In the genomic region with DNA sequence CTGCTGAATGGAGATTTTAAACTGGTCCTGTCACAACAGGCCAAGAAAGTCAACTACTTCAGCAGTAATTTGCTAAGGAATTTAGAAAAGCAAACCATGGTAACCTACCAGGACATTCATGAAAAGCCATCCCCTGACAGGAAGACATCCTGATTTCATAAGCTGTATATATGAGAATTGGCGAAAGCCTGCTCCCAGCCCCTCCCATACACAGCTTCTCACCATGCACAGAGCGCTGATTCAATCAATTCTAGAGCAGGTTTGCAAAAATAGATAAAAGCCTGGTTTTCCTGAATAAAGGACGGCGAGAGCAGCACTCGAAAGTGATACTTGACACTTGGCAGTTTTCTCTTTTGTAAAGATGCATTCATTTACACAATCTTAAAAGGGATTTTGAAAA, we compare ENCODE assay signal across 20 mouse cellular contexts. TPM values are rescaled to one million over a fixed set of nuclear protein-coding genes. Genes with fewer than 3 reads are reported as not detected.
DNase-seq lines count a peak whose midpoint lies in the region; ATAC-seq lines count a peak whose summit lies in the region.
"Had no signal": no experiment of that assay in that cellular context is flagged by ENCODE, and none has a peak within 500 bp of the region (broad histone marks: within the 10 kb centered on the region; RNA-seq: fewer than 3 reads in every experiment).

No protein-coding gene starts in this region.

- H3K36me3 ChIP-seq in forebrain, embryonic 15.5 days = no peaks in the 10 kb centered on the region
- no peaks in the 10 kb centered on the region for H3K36me3 ChIP-seq in forebrain, embryonic 10.5 days (replicated peaks)
- H3K36me3 ChIP-seq in midbrain, embryonic 14.5 days (ENCODE audit: control insufficient read depth, insufficient read depth, low read length) = no peaks in the 10 kb centered on the region
- no peaks in the 10 kb centered on the region for H3K36me3 ChIP-seq in midbrain, embryonic 11.5 days (ENCODE audit: control insufficient read depth, insufficient read depth, low read length)
- no peaks in the 10 kb centered on the region for H3K36me3 ChIP-seq in forebrain, embryonic 16.5 days (ENCODE audit: control insufficient read depth, insufficient read depth)
- H3K36me3 ChIP-seq: embryonic facial prominence, embryonic 12.5 days; heart, embryonic 10.5 days; hindbrain, embryonic 13.5 days; intestine, embryonic 15.5 days had no signal

- no peak for DNase-seq in forebrain, embryonic 10.5 days (ENCODE audit: extremely low spot score, low spot score)
- DNase-seq in midbrain, embryonic 14.5 days = peak; percentile 27
- no peak for DNase-seq in midbrain, embryonic 11.5 days (ENCODE audit: low spot score, missing footprints)
- peak; percentile 35 for DNase-seq in brain, adult 2 months (ENCODE audit: low read depth, low spot score)
- DNase-seq in gastrocnemius, postnatal 25 days = no peak
- no peak for DNase-seq in kidney, adult 18-20 months
- DNase-seq: adrenal gland, adult 8-10 months; adrenal gland, postnatal 36 days; cerebellum, adult 18-20 months; gastrocnemius, adult 2 months; heart, adult 18-20 months; heart, postnatal 10 days; heart, postnatal 4 days; kidney, adult 2 months had no signal

- H3K9me3 ChIP-seq in forebrain, embryonic 15.5 days = no peaks in the 10 kb centered on the region
- no peaks in the 10 kb centered on the region for H3K9me3 ChIP-seq in forebrain, embryonic 10.5 days
- no peaks in the 10 kb centered on the region for H3K9me3 ChIP-seq in midbrain, embryonic 14.5 days (ENCODE audit: control insufficient read depth, low read length)
- no peaks in the 10 kb centered on the region for H3K9me3 ChIP-seq in midbrain, embryonic 11.5 days (ENCODE audit: control insufficient read depth, low read length)
- no peaks in the 10 kb centered on the region for H3K9me3 ChIP-seq in forebrain, embryonic 16.5 days (ENCODE audit: control insufficient read depth, low read length)
- H3K9me3 ChIP-seq: embryonic facial prominence, embryonic 12.5 days; heart, embryonic 10.5 days; hindbrain, embryonic 13.5 days; intestine, embryonic 15.5 days had no signal

- no peak overlapping the region for H3K4me3 ChIP-seq in forebrain, embryonic 15.5 days
- H3K4me3 ChIP-seq in forebrain, embryonic 10.5 days = no peak overlapping the region
- H3K4me3 ChIP-seq in midbrain, embryonic 14.5 days (replicated peaks; ENCODE audit: low read depth, low read length) = no peak overlapping the region
- H3K4me3 ChIP-seq in midbrain, embryonic 11.5 days (ENCODE audit: low read depth, low read length) = no peak overlapping the region
- H3K4me3 ChIP-seq in forebrain, embryonic 16.5 days (replicated peaks; ENCODE audit: low read length) = no peak overlapping the region
- H3K4me3 ChIP-seq: embryonic facial prominence, embryonic 12.5 days; gastrocnemius, adult 2 months; heart, embryonic 10.5 days; hindbrain, embryonic 13.5 days; intestine, embryonic 15.5 days had no signal

- ATAC-seq in forebrain, embryonic 15.5 days (replicated peaks) = peak; percentile 58; the same call in 1 of the 2 replicates
- no peak for ATAC-seq in midbrain, embryonic 14.5 days (ENCODE audit: low FRiP score, low TSS enrichment)
- no peak for ATAC-seq in midbrain, embryonic 11.5 days (ENCODE audit: low FRiP score)
- 0 out of 2 replicates have a peak, but pooled peaks have one; percentile 36 for ATAC-seq in forebrain, embryonic 16.5 days
- ATAC-seq: intestine, embryonic 15.5 days had no signal

- no peaks in the 10 kb centered on the region; the same call in 1 of the 2 replicates for H3K4me1 ChIP-seq in forebrain, embryonic 15.5 days
- H3K4me1 ChIP-seq in forebrain, embryonic 10.5 days = peaks cover 6% of the 10 kb centered on the region; the same call in 1 of the 2 replicates
- H3K4me1 ChIP-seq in midbrain, embryonic 14.5 days (ENCODE audit: control insufficient read depth, insufficient read depth, low read length) = 0 out of 2 replicates have a peak, but pooled peaks cover 4% of the 10 kb centered on the region
- H3K4me1 ChIP-seq in midbrain, embryonic 11.5 days (ENCODE audit: control insufficient read depth, insufficient read depth, low read length) = no peaks in the 10 kb centered on the region
- no peaks in the 10 kb centered on the region; the same call in 1 of the 2 replicates for H3K4me1 ChIP-seq in forebrain, embryonic 16.5 days (replicated peaks; ENCODE audit: control insufficient read depth, insufficient read depth, low read length)
- H3K4me1 ChIP-seq: embryonic facial prominence, embryonic 12.5 days; heart, embryonic 10.5 days; hindbrain, embryonic 13.5 days; intestine, embryonic 15.5 days had no signal

- no peak overlapping the region for H3K27ac ChIP-seq in forebrain, embryonic 15.5 days (replicated peaks)
- no peak overlapping the region for H3K27ac ChIP-seq in forebrain, embryonic 10.5 days
- no peak overlapping the region for H3K27ac ChIP-seq in midbrain, embryonic 14.5 days (replicated peaks; ENCODE audit: low read depth, low read length)
- H3K27ac ChIP-seq in midbrain, embryonic 11.5 days (ENCODE audit: low read depth, low read length) = no peak overlapping the region
- H3K27ac ChIP-seq in forebrain, embryonic 16.5 days (ENCODE audit: low read length) = no peak overlapping the region
- H3K27ac ChIP-seq: embryonic facial prominence, embryonic 12.5 days; gastrocnemius, adult 2 months; heart, embryonic 10.5 days; hindbrain, embryonic 13.5 days; intestine, embryonic 15.5 days had no signal

- no peaks in the 10 kb centered on the region for H3K27me3 ChIP-seq in forebrain, embryonic 15.5 days
- H3K27me3 ChIP-seq in forebrain, embryonic 10.5 days (ENCODE audit: poor library complexity, severe bottlenecking) = no peaks in the 10 kb centered on the region
- H3K27me3 ChIP-seq in midbrain, embryonic 14.5 days (ENCODE audit: control insufficient read depth, insufficient read depth, low read length) = no peaks in the 10 kb centered on the region
- H3K27me3 ChIP-seq in midbrain, embryonic 11.5 days (ENCODE audit: control insufficient read depth, insufficient read depth, low read length) = no peaks in the 10 kb centered on the region
- H3K27me3 ChIP-seq in forebrain, embryonic 16.5 days (replicated peaks; ENCODE audit: control insufficient read depth, insufficient read depth, low read length) = no peaks in the 10 kb centered on the region
- H3K27me3 ChIP-seq: embryonic facial prominence, embryonic 12.5 days; hindbrain, embryonic 13.5 days; intestine, embryonic 15.5 days had no signal

- H3K4me2 ChIP-seq in forebrain, embryonic 15.5 days (replicated peaks) = no peak overlapping the region
- H3K4me2 ChIP-seq in midbrain, embryonic 14.5 days (ENCODE audit: low read length) = no peak overlapping the region
- H3K4me2 ChIP-seq in midbrain, embryonic 11.5 days = no peak overlapping the region
- no peak overlapping the region for H3K4me2 ChIP-seq in forebrain, embryonic 16.5 days (ENCODE audit: low read length)
- H3K4me2 ChIP-seq: embryonic facial prominence, embryonic 12.5 days; hindbrain, embryonic 13.5 days; intestine, embryonic 15.5 days had no signal

- H3K9ac ChIP-seq in forebrain, embryonic 15.5 days (replicated peaks) = no peak overlapping the region
- no peak overlapping the region for H3K9ac ChIP-seq in midbrain, embryonic 14.5 days (replicated peaks; ENCODE audit: low read length)
- H3K9ac ChIP-seq in midbrain, embryonic 11.5 days (ENCODE audit: low read length) = no peak overlapping the region
- H3K9ac ChIP-seq in forebrain, embryonic 16.5 days (replicated peaks; ENCODE audit: low read depth, low read length) = no peak overlapping the region
- H3K9ac ChIP-seq: embryonic facial prominence, embryonic 12.5 days; hindbrain, embryonic 13.5 days; intestine, embryonic 15.5 days had no signal

- 24% methylated on average over 5 of the region's 5 CpGs for WGBS in forebrain, embryonic 15.5 days
- 78% methylated on average over 5 of the region's 5 CpGs for WGBS in forebrain, embryonic 10.5 days
- 30% methylated on average over 5 of the region's 5 CpGs for WGBS in midbrain, embryonic 14.5 days
- WGBS in midbrain, embryonic 11.5 days = 60% methylated on average over 5 of the region's 5 CpGs
- 24% methylated on average over 5 of the region's 5 CpGs for WGBS in forebrain, embryonic 16.5 days

RNA-seq across cellular contexts. Expression of gene Ryr3, which starts 40.6 kb away (rescaled TPM):
- 5.4 and 5.5 TPM in 2 replicates for polyA plus RNA-seq in forebrain, embryonic 15.5 days (2015; fragmentation: Nextera tagmentation; extraction: Ambion mirVana)
- polyA plus RNA-seq in forebrain, embryonic 10.5 days (2016; fragmentation: Nextera tagmentation; extraction: Ambion mirVana) = 0.22 and 0.47 TPM in 2 replicates
- polyA plus RNA-seq in midbrain, embryonic 14.5 days (2014; fragmentation: Nextera tagmentation; extraction: Ambion mirVana) = 4.3 and 7.4 TPM in 2 replicates
- polyA plus RNA-seq in midbrain, embryonic 11.5 days (2014; fragmentation: Nextera tagmentation; extraction: Ambion mirVana) = 1.4 and 2.5 TPM in 2 replicates
- polyA plus RNA-seq in forebrain, embryonic 16.5 days (2015; fragmentation: Nextera tagmentation; extraction: Ambion mirVana) = 6.3 and 9.9 TPM in 2 replicates
- under 1 TPM; 0.19 to 0.36 TPM for total RNA-seq in gastrocnemius, postnatal 25 days (2021)

Comparison
In these comparisons a context has a peak if more than half of its experiments do, and no peak if none do; other contexts are left out.
1. DNase-seq: peak in midbrain, embryonic 14.5 days (single experiment) and brain, adult 2 months (single experiment); none in forebrain, embryonic 10.5 days (single experiment), midbrain, embryonic 11.5 days (single experiment), gastrocnemius, postnatal 25 days (single experiment) and kidney, adult 18-20 months (single experiment).
2. ATAC-seq: peak in forebrain, embryonic 15.5 days (single experiment) and forebrain, embryonic 16.5 days (single experiment); none in midbrain, embryonic 14.5 days (single experiment) and midbrain, embryonic 11.5 days (single experiment).